Mouse (Mus musculus): ENCODE measurements around the gene Ccn1. TPM values are rescaled to one million over a fixed set of nuclear protein-coding genes. Genes with fewer than 3 reads are reported as not detected.

Gene Ccn1
- polyA plus RNA-seq, 1 experiment from 2014 or later = 62.1 TPM

DNA sequence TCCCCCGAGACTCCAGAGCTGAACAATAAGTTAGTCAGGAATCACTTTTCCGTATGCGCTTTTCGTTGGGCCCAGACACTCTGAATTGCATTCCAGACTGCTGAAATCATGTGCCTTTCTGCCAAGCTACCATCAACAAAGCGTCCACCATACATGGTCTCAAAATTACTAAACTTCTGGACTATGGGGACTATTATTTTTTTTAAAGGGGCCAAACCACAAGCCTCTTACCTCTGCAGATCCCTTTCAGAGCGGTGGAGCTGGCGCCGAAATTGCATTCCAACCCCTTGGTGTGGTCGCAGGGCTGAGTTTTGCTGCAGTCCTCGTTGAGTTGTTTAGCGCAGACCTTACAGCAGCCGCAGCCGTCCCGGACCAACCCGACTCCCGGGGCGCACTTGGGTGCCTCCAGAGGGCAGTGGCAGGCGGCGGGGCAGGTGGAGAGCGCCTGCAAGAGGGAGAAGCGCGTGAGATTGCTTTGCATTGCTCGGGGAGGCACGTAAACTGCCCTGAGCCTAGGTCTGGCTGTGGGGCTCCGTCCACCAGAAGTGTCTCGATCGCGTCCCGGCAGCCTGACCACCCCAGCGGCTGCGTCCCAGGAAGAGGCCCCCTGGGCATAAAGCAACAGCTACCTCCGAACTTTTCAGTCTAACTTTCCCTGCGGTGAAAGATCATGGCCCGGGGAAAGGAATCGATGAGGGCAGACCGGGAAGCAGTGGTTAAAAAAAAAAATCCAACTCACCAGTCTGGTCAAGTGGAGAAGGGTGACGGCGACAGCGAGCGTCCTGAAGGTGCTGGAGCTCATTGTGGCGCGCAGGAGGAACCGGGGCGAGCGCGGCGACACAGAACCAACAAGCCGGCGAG is 560 bp downstream of the Ccn1 start:
- WGBS = under 1% methylated on average over 49 of the region's 49 CpGs
- Histone ChIP-seq H3K4me1 (peaks cover 61% of the 10 kb centered on the region), H3K27me3 (replicated peaks) (no peaks in the 10 kb centered on the region), H3K4me2 (peak overlapping the region; percentile 86), H3K9me3 (no peaks in the 10 kb centered on the region), H3K27ac (replicated peaks) (peak overlapping the region; percentile 96), H3K9ac (peak overlapping the region; percentile 98), H3K36me3 (peaks cover 17% of the 10 kb centered on the region), H3K4me3 (peak overlapping the region; percentile 88)
- no peak for ATAC-seq (ENCODE audit: extremely low read depth, insufficient number of reproducible peaks, low FRiP score, low TSS enrichment)

DNA sequence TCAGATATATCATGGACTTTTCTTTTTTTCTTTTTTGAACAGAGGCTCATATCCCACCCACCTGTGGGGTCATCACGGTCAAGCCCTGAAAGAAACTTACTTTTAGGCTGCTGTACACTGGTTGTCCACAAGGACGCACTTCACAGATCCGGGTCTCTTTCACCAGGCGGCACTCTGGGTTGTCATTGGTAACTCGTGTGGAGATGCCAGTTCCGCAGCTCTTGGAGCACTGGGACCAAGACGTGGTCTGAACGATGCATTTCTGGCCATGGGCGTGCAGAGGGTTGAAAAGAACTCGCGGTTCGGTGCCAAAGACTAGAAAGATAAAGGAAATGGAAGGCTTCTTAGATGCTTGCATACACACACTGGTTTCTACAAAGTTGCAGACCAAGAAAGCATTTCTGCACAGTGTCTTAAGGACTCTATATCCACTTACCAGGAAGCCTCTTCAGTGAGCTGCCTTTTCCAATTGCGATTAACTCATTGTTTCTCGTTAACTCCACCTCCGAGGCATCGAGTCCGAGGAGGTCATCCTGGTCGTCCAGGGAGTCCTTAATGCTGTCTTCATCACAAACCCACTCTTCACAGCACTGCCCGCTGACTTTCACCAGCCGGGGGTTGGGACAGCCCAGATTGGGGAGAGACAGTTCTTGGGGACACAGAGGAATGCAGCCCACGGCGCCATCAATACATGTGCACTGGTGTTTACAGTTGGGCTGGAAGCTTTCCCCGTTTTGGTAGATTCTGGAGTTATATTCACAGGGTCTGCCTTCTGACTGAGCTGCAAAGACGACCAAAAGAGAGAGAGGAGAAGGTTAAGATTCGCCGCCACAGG is 1.5 kb downstream of the Ccn1 start:
- H3K36me3 ChIP-seq = peaks cover 17% of the 10 kb centered on the region
- WGBS = 13% methylated on average over 26 of the region's 26 CpGs
- H3K9me3 ChIP-seq = no peaks in the 10 kb centered on the region
- H3K9ac ChIP-seq = peak overlapping the region; percentile 98
- H3K4me3 ChIP-seq = peak overlapping the region; percentile 88
- no peaks in the 10 kb centered on the region for H3K27me3 ChIP-seq (replicated peaks)
- H3K27ac ChIP-seq (replicated peaks) = peak overlapping the region; percentile 96
- peak overlapping the region; percentile 86 for H3K4me2 ChIP-seq
- peaks cover 58% of the 10 kb centered on the region for H3K4me1 ChIP-seq
- no peak for ATAC-seq (ENCODE audit: extremely low read depth, insufficient number of reproducible peaks, low FRiP score, low TSS enrichment)

DNA sequence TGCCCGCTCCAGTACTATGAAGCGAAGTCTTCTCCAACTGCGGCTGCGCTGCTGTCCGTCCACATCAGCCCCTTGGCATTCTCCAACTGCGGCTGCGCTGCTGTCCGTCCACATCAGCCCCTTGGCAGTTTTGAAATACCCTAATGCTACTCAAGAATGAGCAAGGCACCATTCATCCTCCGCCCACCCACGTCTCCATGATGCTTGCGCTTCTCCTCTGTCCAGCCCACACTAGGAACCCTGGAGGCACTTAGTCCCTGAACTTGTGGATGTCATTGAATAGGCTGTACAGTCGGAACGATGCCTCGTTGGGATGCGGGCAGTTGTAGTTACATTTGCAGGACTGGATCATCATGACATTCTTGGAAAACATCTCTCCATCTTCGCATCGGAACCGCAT is 2.4 kb downstream of the Ccn1 start:
- WGBS = 83% methylated on average over 18 of the region's 18 CpGs
- H3K36me3 ChIP-seq = peaks cover 17% of the 10 kb centered on the region
- H3K27me3 ChIP-seq (replicated peaks) = no peaks in the 10 kb centered on the region
- ATAC-seq (ENCODE audit: extremely low read depth, insufficient number of reproducible peaks, low FRiP score, low TSS enrichment) = no peak
- peak overlapping the region; percentile 86 for H3K4me2 ChIP-seq
- H3K9ac ChIP-seq = peak overlapping the region; percentile 98
- H3K27ac ChIP-seq (replicated peaks) = no peak overlapping the region
- no peaks in the 10 kb centered on the region for H3K9me3 ChIP-seq
- peaks cover 57% of the 10 kb centered on the region for H3K4me1 ChIP-seq
- peak overlapping the region; percentile 88 for H3K4me3 ChIP-seq

DNA sequence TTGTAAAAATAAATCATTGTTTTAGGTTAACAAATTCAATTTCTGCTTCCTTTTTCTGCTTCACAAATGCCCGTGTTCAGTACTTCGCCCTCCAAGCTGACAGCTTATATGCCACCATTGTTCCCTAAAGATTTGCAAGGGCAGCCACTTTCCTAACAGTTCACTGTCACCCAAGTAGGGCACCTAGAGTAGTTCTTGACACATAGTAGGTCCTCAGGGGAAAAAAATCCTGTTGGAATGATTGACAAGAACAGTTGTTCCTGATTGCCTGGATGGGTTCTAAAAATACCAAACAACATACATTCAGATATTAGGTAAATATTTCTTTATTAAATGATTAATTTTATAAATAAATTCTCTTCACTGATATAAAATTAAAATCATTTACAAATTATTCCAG is 3.1 kb downstream of the Ccn1 start:
- peaks cover 17% of the 10 kb centered on the region for H3K36me3 ChIP-seq
- peak overlapping the region; percentile 86 for H3K4me2 ChIP-seq
- WGBS = 79% methylated on average over 2 of the region's 2 CpGs
- no peaks in the 10 kb centered on the region for H3K27me3 ChIP-seq (replicated peaks)
- peaks cover 57% of the 10 kb centered on the region for H3K4me1 ChIP-seq
- no peak overlapping the region for H3K4me3 ChIP-seq
- 0 out of 2 replicates have a peak overlapping the region, but pooled peaks have one; percentile 28 for H3K9ac ChIP-seq
- ATAC-seq (ENCODE audit: extremely low read depth, insufficient number of reproducible peaks, low FRiP score, low TSS enrichment) = no peak
- no peak overlapping the region for H3K27ac ChIP-seq (replicated peaks)
- H3K9me3 ChIP-seq = no peaks in the 10 kb centered on the region

DNA sequence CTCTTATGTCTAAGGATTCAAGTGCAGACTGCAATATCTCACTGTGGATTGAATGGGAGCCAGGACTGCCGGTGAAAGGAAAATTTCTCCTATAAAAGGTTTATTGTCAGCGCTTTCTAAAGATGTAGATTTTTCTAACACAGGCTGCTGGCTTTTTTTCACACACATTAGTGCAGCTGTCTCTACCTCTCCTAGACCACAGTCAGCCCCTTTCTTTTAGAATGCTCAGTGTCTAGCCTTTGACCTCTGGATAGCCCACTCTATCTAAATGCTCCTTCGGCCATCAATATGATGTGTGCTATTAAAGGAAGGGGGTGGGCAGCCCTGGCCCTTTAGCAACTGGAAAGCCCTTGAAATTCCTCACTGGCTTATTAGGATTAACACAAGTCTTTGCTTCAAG is 3.8 kb downstream of the Ccn1 start:
- H3K9ac ChIP-seq = no peak overlapping the region
- H3K4me2 ChIP-seq = peak overlapping the region; percentile 86
- H3K36me3 ChIP-seq = peaks cover 17% of the 10 kb centered on the region
- no peaks in the 10 kb centered on the region for H3K27me3 ChIP-seq (replicated peaks)
- no peaks in the 10 kb centered on the region for H3K9me3 ChIP-seq
- peak overlapping the region; percentile 39; the same call in 1 of the 2 replicates for H3K27ac ChIP-seq (replicated peaks)
- no peak for ATAC-seq (ENCODE audit: extremely low read depth, insufficient number of reproducible peaks, low FRiP score, low TSS enrichment)
- WGBS = 28% methylated on average over 3 of the region's 3 CpGs
- H3K4me3 ChIP-seq = no peak overlapping the region
- H3K4me1 ChIP-seq = peaks cover 51% of the 10 kb centered on the region

DNA sequence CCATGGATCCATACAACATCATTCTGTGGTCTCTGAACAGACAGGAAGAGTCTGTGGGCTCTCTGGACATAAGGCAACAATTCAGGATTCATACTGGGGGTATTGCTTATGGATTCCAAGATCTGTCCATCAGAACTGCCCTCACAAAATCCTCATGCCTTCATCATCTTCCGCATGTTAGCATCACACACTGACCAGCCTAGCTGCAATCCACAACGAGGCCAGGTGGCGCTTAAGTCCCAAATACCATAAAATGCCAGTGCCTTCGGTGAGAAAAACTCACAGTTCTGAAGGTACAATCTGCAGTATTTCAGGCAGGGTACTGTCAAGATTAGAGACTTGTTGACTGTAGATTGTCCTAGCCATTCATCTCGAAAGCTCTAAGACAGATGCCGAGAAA is 4.3 kb downstream of the Ccn1 start:
- H3K4me2 ChIP-seq = no peak overlapping the region
- H3K9me3 ChIP-seq = no peaks in the 10 kb centered on the region
- H3K4me1 ChIP-seq = peaks cover 46% of the 10 kb centered on the region
- peaks cover 17% of the 10 kb centered on the region for H3K36me3 ChIP-seq
- ATAC-seq (ENCODE audit: extremely low read depth, insufficient number of reproducible peaks, low FRiP score, low TSS enrichment) = no peak
- 0 out of 2 replicates have a peak overlapping the region, but pooled peaks have one; percentile 36 for H3K27ac ChIP-seq (replicated peaks)
- 52% methylated on average over 6 of the region's 6 CpGs for WGBS
- H3K27me3 ChIP-seq (replicated peaks) = no peaks in the 10 kb centered on the region
- no peak overlapping the region for H3K9ac ChIP-seq
- H3K4me3 ChIP-seq = no peak overlapping the region

DNA sequence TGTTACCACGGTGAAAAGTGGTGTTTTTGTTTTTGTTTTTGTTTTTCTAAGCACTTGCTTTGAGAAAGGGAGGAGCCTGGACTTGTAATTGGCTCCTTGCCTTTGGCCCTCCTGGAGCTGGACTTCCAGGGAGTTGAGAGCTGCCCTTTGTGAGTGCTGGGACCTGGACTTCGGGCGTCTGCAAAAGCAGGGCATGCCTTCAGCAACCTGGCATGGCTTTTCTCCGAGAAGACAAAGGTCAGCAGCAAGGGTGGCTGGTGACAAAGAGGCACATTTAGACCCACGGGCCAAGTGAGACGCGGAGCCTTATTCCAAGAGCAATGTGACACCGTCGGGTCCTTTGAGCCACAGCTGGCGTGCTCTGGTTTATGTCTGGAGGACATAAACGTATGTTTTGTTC is 6.9 kb downstream of the Ccn1 start:
- no peak overlapping the region for H3K4me2 ChIP-seq
- H3K9ac ChIP-seq = no peak overlapping the region
- H3K27me3 ChIP-seq (replicated peaks) = peaks cover 2% of the 10 kb centered on the region; the same call in 1 of the 2 replicates
- H3K27ac ChIP-seq (replicated peaks) = no peak overlapping the region
- ATAC-seq (ENCODE audit: extremely low read depth, insufficient number of reproducible peaks, low FRiP score, low TSS enrichment) = no peak
- no peaks in the 10 kb centered on the region for H3K9me3 ChIP-seq
- H3K4me1 ChIP-seq = peaks cover 34% of the 10 kb centered on the region
- no peak overlapping the region for H3K4me3 ChIP-seq
- peaks cover 10% of the 10 kb centered on the region for H3K36me3 ChIP-seq
- 49% methylated on average over 11 of the region's 11 CpGs for WGBS

DNA sequence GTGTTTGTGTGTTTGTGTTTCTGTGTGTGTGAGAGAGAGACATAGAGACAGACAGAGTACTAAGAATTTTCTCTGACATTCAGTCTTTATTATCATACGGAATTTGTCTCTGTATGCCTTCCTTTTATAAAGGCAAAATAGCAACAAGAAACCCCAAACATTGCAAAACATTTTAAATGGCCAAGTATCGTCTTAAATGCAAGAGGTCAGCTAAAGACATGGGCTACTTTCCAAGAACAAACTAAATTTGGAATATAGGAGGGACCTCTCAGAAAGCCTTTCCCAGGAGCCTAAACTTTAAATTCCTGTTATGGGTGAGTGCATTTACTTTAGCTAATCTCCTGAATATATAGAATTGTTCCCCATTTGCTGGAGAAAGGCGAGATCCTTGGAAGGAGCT is 7.9 kb downstream of the Ccn1 start:
- Histone ChIP-seq H3K36me3 (no peaks in the 10 kb centered on the region), H3K4me1 (peaks cover 24% of the 10 kb centered on the region), H3K27me3 (replicated peaks) (peaks cover 8% of the 10 kb centered on the region; the same call in 1 of the 2 replicates), H3K4me2 (no peak overlapping the region), H3K9ac (no peak overlapping the region), H3K27ac (replicated peaks) (no peak overlapping the region), H3K9me3 (no peaks in the 10 kb centered on the region), H3K4me3 (no peak overlapping the region)
- WGBS = 58% methylated on average over 3 of the region's 3 CpGs
- no peak for ATAC-seq (ENCODE audit: extremely low read depth, insufficient number of reproducible peaks, low FRiP score, low TSS enrichment)

DNA sequence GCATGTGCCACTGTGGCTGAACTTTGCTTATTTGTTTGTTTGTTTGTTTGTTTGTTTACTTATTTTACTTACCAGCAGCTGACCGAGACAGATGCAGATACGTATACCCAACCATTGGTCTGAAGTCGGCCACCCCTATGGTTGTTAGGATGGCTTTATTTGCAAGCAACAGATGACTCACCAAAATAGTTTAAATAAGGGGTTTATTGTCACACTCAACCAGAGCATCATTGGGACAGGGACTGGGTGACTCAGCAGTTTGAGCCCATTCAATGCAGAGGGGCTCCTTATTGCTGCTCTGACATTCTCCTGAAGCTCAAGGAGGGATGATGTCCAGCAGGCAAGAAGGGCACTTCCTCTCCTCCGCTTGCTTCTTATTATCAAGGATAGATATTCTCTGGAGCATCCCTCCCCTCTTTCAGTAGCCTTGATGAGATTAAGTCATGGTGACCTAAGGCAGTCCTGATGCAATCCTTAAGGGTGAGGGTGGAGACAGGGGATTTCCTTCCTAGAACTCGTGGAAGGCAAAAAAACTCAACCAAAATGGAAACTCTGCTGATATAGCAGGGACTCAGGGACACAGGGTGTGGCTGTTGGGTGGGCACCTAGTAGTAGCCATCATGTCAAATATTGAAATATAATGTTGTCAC is 8.6 kb downstream of the Ccn1 start:
- ATAC-seq (ENCODE audit: extremely low read depth, insufficient number of reproducible peaks, low FRiP score, low TSS enrichment) = no peak
- Histone ChIP-seq H3K9ac (no peak overlapping the region), H3K27ac (replicated peaks) (no peak overlapping the region), H3K4me1 (peaks cover 18% of the 10 kb centered on the region), H3K9me3 (no peaks in the 10 kb centered on the region), H3K36me3 (no peaks in the 10 kb centered on the region), H3K27me3 (replicated peaks) (peaks cover 8% of the 10 kb centered on the region; the same call in 1 of the 2 replicates), H3K4me3 (no peak overlapping the region), H3K4me2 (no peak overlapping the region)
- 62% methylated on average over 5 of the region's 5 CpGs for WGBS

DNA sequence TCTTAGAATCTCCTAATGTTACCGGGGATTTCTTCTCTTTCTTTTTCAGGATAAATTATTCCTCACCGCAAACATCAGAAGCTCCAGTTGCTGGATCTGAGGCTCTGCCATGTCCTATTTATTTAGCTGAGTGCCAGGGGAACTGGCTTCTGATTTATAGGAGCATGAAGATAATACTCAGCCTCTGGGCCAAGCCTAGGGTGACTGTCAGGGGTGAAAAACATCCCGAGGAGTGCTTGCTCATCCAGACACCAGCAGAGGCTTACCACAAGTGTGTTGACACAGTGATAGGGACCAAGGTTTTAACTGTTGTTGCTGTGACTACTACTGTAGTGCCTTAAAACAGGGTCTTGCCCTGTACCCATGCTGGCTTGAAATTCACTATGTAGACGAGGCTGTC is 9.2 kb downstream of the Ccn1 start:
- no peak overlapping the region for H3K4me2 ChIP-seq
- 56% methylated on average over 4 of the region's 4 CpGs for WGBS
- H3K27ac ChIP-seq (replicated peaks) = no peak overlapping the region
- peaks cover 14% of the 10 kb centered on the region; the same call in 1 of the 2 replicates for H3K4me1 ChIP-seq
- no peak overlapping the region for H3K4me3 ChIP-seq
- no peak for ATAC-seq (ENCODE audit: extremely low read depth, insufficient number of reproducible peaks, low FRiP score, low TSS enrichment)
- peaks cover 10% of the 10 kb centered on the region; the same call in 1 of the 2 replicates for H3K27me3 ChIP-seq (replicated peaks)
- H3K9ac ChIP-seq = no peak overlapping the region
- no peaks in the 10 kb centered on the region for H3K9me3 ChIP-seq
- H3K36me3 ChIP-seq = no peaks in the 10 kb centered on the region

DNA sequence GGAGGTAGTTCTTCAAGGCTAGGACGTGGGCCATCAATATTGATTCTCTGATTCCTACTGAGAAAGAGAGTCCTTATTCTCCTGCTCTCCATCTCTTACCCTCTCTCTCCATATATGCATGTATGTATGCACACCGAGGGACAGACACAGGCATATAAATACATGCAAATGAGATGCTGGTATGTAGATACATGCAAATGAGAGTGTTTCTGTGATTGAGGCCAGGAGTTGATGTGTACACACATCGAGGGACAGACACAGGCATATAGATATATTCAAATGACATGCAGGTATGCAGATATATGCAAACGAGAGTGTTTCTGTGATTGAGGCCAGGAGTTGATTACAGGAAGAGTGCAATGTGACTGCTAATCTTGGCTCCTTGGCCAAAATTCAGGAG is 9.6 kb downstream of the Ccn1 start:
- H3K4me2 ChIP-seq = no peak overlapping the region
- H3K27ac ChIP-seq (replicated peaks) = no peak overlapping the region
- WGBS = 73% methylated on average over 4 of the region's 4 CpGs
- no peaks in the 10 kb centered on the region for H3K36me3 ChIP-seq
- no peak for ATAC-seq (ENCODE audit: extremely low read depth, insufficient number of reproducible peaks, low FRiP score, low TSS enrichment)
- no peak overlapping the region for H3K4me3 ChIP-seq
- peaks cover 10% of the 10 kb centered on the region; the same call in 1 of the 2 replicates for H3K27me3 ChIP-seq (replicated peaks)
- H3K9ac ChIP-seq = no peak overlapping the region
- peaks cover 14% of the 10 kb centered on the region; the same call in 1 of the 2 replicates for H3K4me1 ChIP-seq
- no peaks in the 10 kb centered on the region for H3K9me3 ChIP-seq

Data from heart, embryonic 13.5 days (tissue).